Mouse (Mus musculus) liver, adult 2 months (tissue): Measurements from ENCODE around the gene Msmb.

Experiments
- CTCF ChIP-seq: fragments of 200-500 bp; IDR thresholded peaks from 2 replicates; pipeline ENCODE4 v1.5.1; 2011; ENCODE audit warnings: low read depth, low read length, control low read depth
- POLR2A ChIP-seq: fragments of 200-500 bp; IDR thresholded peaks from 2 replicates; pipeline ENCODE4 v1.6.1; 2011; ENCODE audit warnings: low read length, control low read depth; ENCODE audit not compliant: insufficient read depth; ENCODE audit errors: extremely low read depth

- no peak for TF ChIP-seq POLR2A
- TF ChIP-seq CTCF, result no peak
Measured at GRCm38 (mm10) chr14:32191926-32192325, 50.1 kb downstream of the Msmb start.
